Mouse (Mus musculus) kidney, adult 2 months (tissue): ENCODE measurements around the gene Atg4d.

ENCODE experiments used
- CTCF ChIP-seq: fragments of 200-500 bp; conservative IDR thresholded peaks from 2 replicates; pipeline ENCODE4 v1.5.1; 2011; ENCODE audit warnings: low read depth, mild to moderate bottlenecking, control low read depth, low read length, moderate library complexity, mixed read lengths; ENCODE audit not compliant: insufficient read depth, insufficient read length
- POLR2A ChIP-seq: fragments of 200-500 bp; IDR thresholded peaks from one replicate; pipeline ENCODE4 v1.6.1; 2011; ENCODE audit warnings: low read depth, low read length, control low read depth

- no peak for TF ChIP-seq CTCF
- no peak for TF ChIP-seq POLR2A
Observed at GRCm38 (mm10) chr9:21224576-21225414, 40.3 kb upstream of the Atg4d start.
